Mouse (Mus musculus) frontal cortex, adult 2 months (tissue): ENCODE results near the gene Mfsd4b4. TPM values are rescaled to one million over a fixed set of nuclear protein-coding genes. Genes with fewer than 3 reads are reported as not detected.
"Not testable (repeated sequence)": the region's sequence is repeated elsewhere in the genome, so short reads cannot be mapped to it uniquely, and the experiment has no call there.

ENCODE experiments used
- DNase-seq, 2 experiments: peaks; one replicate each; pipeline ENCODE4 v3.0.0; 2022; ENCODE audit warnings: low spot score in 1 of 2; ENCODE audit errors: extremely low spot score in 1 of 2
- polyA plus RNA-seq: library from polyadenylated mRNA; depleted of rRNA; stranded (reverse); fragments of >200 nt; gene quantifications from 2 replicates; pipeline ENCODE4 v1.2.3, GENCODE M21; 2012; rRNA removed

Gene Mfsd4b4
- 10.3 and 11.1 TPM in 2 replicates for polyA plus RNA-seq

DNA sequence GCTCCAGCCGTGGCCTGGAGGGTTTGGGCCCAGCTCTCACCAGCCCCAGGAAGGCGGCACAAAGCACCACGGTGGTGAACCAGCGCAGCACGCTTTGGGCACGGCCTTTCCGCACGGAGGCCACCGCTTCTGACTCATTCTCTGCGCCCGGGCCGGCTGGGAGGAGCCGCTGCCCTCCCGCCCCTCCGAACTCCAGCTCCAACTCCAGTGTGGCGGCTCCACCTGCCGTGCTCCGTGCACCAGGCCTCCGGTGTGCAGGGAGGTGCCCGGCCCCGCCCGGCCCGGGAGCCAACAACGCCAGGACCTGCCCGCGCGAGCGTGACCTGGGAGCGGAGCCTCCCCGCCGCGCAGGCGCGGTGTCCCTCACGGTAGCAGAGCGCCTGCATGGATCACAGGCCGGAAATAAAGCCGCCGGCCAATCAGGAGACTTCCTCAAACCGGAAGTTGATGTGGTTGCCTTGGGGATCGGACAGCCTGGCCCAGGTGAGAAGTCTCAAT, at the start of gene Mfsd4b4:
Gene Mfsd4b4, minus strand, starts transcription at position 365 of the 498 bp plus-strand sequence.
- peak; percentile 76 to 89 for DNase-seq

DNA sequence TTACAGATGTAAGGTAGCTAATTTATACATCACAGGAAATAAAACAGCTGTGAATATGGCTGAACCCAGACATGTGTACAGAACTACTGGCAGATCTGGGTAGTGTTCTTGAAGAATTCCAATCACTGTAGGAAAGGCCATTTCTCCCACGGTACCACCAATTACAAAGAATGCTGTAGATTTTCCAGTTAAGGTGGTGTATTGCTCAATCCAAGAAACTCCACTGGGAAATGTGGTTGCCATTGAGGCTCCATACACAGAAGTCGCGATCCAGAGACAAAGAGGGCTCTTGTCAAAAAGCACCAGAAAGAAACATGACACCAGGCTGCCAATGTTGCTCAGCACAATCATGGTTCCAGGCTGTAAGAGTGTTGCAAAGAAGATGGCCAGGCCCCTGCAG, 48.2 kb upstream of the Mfsd4b4 start:
- DNase-seq, result not testable (repeated sequence)

DNA sequence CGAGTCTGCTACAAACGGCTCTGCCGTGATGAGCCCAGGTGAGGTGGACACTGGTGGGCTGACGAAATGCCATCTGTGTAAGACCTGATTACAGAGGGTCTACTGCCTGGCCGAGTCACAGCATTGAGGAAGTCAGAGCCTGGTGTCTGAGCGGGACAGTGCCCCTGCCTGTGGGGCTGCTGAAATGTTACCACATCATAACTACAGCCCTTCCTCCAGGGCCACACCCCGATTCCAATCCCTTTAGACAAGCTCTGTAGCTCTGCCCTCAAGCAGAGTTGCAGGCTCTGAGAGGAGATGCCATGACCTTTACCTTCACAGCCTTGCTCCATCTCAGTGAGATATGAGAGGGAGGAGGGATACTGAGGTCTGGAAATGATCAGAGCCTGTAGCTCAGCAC, 37.5 kb upstream of the Mfsd4b4 start:
- DNase-seq, result no peak

- DNase-seq, result no peak
Measured at GRCm38 (mm10) chr10:39926616-39927139, 27.6 kb upstream of the Mfsd4b4 start, which contains the start of gene Mfsd4b2. Mfsd4b2 (minus strand) TSS chr10:39926923.

GRCm38 (mm10) chr10:39924556-39924955, 25.5 kb upstream of the Mfsd4b4 start:
- not testable (repeated sequence) for DNase-seq

- DNase-seq, result no peak
Measured at GRCm38 (mm10) chr10:39912616-39913015, 13.6 kb upstream of the Mfsd4b4 start.

DNA sequence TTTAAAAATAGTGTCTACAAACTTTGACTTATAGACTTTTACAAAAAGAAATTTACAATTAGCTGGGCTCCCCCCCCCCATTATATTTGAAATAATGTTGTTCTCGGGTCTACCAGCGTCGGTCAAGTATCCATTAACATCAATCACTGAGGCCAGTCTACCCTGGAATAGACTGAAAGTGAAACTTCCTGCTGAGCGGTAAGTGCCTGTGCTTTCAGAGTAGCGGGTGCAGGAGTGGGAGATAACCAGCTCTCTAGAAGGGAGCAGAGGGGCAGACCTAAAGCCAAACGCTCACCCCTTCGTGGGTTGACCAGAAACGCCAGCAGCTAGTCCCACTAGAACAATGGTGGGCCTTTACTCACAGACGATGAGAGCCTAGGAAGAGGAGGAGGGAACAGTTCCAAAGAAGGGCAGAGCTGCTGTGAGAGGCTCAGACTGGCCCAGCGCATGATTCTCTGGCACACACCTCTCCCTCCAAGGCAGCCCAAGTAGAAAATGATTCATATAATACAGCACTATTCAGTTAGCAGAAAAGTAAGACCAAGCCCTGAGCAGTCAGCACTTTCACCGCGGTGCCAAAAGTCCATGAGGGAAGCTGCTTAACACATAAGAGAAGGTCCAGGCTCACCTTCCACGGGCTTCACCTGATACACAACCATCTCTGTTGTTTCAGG, 9.9 kb upstream of the Mfsd4b4 start:
- no peak for DNase-seq

GRCm38 (mm10) chr10:39906799-39907658, 8.0 kb upstream of the Mfsd4b4 start:
- no peak for DNase-seq

DNA sequence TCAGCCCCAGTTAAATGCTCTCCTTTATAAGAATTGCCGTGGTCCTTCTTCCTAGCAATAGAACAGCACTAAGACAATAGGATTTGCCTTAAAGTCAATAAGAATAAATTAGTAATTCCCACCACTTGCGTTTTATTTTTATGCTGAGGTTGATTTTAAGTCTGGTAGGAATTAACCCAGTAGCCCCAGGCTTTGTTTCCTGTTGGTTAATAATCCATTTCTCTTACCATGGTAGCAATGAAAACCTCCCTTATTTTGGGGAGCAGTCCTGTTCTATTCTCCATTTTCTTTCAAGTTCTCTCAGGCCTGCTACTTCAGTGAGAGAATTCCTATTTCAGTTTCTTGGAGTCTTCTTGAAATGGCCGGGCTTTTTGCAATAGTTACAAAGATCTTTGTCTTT, 5.2 kb upstream of the Mfsd4b4 start:
- no peak for DNase-seq

- DNase-seq, result no peak
Measured at GRCm38 (mm10) chr10:39896503-39896902, 2.5 kb downstream of the Mfsd4b4 start.

DNA sequence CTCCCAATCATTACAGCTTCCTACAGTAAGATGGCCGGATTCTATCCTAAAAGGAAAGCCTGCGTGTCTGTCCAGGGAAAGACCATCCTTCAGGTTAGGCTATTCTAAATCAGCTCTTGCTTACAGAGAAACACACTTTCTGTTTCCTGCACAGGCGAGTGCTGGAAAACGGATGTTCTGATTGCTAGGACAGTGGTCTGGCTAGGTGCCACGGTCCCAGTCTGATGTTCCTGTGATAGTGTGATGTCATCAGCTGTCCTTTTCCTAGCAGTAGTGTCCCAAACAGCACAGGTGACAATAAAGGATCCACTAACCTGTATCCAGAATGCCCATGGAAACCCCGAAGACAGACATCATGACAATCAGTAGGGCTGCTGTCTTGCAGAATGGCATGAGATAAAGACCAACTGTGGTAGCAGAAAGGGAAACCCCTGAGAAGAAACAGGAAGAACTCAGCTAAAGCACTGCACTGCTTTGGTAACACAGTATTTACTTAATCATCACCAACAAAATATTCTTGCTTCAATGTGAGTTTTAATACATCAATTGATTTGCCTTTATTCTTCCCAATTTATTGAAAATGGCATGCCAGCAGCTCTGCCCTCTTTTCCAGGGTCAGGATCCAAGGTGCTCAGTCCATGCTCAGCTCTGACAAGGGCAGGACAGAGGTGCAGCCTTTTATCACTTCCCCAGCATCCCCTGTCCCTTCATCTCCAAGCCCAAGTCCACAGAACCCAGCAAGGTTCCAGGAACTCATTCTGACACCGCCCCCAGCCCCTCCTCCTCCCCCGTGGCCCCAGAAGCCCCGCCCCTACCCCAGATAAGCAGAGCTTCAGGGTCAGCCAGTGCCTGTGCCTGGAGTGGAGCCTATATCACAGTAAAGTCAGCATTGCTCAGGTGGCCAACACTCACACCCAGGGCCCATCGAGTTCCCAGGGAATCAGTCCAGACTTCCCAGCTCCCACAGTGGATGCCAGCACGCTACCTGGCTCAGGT, 5.0 kb downstream of the Mfsd4b4 start:
- no peak for DNase-seq

- no peak for DNase-seq
Measured at GRCm38 (mm10) chr10:39888621-39889020, 10.4 kb downstream of the Mfsd4b4 start.

- DNase-seq, result no peak
Measured at GRCm38 (mm10) chr10:39865509-39865908, 33.5 kb downstream of the Mfsd4b4 start.

DNA sequence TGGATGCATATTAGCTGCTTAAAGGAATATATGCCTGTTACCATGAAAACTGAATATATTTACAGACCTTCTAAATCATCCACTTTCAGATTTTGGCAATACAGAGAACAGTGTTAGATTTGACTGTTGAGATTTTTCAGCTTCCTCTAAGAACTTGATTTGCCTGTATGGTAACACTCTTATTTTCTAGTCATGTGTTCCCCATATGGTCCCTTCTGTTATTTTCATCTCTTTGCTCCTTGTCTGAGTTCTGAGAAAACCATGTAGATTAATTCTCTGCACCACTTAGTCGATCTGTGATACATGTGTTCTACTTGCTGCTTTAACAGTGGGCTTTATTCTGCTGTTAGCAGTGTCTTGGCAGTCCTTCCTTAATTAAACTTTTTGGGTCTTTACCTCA, 56.4 kb downstream of the Mfsd4b4 start:
- no peak for DNase-seq

Other genes starting within 250 kb of the Mfsd4b4 start
- 50.0 and 50.1 TPM in 2 replicates for gene Rev3l, start 167.1 kb downstream of the Mfsd4b4 start, polyA plus RNA-seq
- not detected in 2 replicates for gene Mfsd4b2, start 27.7 kb upstream of the Mfsd4b4 start, polyA plus RNA-seq
- gene Mfsd4b3, start 60.9 kb upstream of the Mfsd4b4 start, polyA plus RNA-seq, result not detected in 2 replicates
- 0.06 and 0.11 TPM in 2 replicates for gene Mfsd4b5, start 87.4 kb upstream of the Mfsd4b4 start, polyA plus RNA-seq
- gene Mfsd4b1, start 126.0 kb upstream of the Mfsd4b4 start, polyA plus RNA-seq, result 0.40 and 0.48 TPM in 2 replicates
- gene Slc16a10, start 243.0 kb upstream of the Mfsd4b4 start, polyA plus RNA-seq, result 2.6 and 3.0 TPM in 2 replicates